Mouse (Mus musculus) stomach, postnatal 0 days (tissue): Measurements from ENCODE around the gene Pdzd2.

ENCODE experiments used
- CTCF ChIP-seq: IDR thresholded peaks from 2 replicates; pipeline ENCODE4 v1.5.1; 2016; ENCODE audit warnings: antibody characterized with exemption, low read depth, mild to moderate bottlenecking, moderate library complexity
- EP300 ChIP-seq: optimal IDR thresholded peaks from 2 replicates; pipeline ENCODE3; 2016; ENCODE audit warnings: antibody characterized with exemption

DNA sequence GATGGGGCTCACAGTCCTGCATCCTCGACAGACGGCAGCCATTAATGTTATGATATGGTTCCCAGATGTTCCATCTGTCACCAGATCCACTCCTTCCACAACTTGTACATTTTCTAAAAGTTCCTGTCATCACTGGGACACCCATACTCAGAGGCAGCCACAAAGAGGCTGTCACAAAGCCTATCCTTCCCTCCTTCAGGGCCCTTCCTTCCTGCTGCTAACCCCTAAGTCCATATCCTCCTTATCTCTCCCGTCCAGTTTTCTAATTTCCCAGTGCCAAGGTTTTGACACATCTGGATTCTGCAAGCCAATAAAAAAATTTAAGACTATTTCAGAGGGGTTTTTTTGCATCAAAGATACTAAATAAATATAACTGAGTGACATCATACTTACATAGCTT lies 32.8 kb downstream of the Pdzd2 start:
- no peak for TF ChIP-seq EP300
- TF ChIP-seq CTCF: no peak
